Mouse (Mus musculus) kidney, postnatal 4 days (tissue): ENCODE results near the gene Ptch1.

Experiments used
- DNase-seq, 2 experiments: peaks; one replicate each; pipeline ENCODE4 v3.0.0; 2021; ENCODE audit warnings: mixed read lengths in 2 of 2

Ptch1 gene

DNA sequence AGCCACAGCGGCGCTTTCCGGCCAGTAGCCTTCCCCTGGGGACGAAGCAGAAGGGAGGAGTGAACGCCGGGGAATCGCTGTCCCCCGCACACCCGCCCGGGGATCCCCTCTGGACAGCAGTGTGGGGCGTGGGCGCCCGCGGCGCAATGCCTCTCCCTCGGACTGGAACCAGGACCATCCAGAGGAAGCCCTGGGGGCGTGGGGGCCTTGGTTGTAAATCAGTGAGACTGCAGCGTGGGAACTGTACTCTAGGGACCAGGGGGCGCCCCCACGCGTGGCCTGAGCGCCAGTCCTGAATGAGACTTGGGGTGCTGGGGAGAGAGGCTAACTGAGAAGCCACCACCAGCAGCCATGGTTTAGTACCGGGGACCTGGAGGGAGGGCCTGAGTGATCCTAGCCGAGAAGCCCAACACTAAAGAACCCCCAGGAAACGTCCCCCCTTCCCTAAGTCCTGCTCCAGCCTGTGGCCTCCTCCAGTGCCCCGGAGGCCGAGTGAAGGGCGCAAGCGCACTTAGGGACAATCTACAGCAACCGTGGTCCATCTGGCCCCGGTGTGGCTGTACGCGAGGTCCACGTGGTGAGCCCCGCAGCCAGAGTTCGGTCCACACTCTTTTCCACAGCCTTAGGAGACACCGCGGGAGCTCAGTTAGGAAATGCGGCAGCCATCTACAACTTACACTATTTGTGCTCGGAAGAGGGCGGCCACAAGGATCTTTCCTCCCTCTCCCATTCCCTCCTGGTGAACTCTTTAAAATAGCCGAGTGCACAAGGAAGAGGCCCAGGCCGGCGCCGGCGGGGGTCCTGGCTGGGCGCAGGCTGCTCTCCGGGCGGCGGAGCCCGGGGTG lies 9.4 kb downstream of the Ptch1 start:
- peak; percentile 74 to 83 for DNase-seq

DNA sequence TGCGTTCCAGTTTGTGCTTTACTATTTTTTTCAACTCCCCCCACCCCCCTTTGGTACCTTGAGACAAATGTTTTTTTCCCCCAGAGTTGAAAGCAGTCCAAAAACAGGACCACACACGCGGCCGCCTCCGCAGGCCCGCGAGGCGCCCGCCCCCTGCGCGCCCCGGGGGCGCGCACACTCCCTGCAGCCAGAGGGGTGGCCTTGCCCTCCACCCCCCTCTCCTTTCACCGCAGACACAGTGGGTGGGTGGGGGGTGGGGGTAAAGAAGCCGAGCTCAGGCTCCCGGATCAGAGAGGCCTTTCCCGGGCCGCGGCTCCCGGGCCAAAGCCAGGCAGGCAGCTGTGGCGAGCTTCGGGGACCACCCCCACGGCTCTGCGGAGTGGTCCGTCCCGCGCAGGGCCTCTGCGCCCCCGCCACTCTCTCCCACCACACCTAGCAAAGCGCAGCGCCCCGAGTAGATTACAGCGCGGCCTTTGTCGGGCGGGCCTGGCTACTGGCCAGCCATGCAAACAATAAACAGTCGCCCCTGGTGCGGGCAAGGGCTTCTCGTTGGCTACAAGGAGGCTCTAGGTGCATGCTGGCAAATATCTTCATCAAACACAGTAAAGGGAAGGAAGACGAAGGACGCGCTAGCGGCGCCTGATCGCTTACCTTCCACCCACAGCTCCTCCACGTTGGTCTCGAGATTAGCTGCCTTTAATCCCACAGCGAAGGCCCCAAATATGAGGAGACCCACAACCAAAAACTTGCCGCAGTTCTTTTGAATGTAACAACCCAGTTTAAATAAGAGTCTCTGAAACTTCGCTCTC lies 10.2 kb downstream of the Ptch1 start:
- peak; percentile 84 to 90 for DNase-seq

DNA sequence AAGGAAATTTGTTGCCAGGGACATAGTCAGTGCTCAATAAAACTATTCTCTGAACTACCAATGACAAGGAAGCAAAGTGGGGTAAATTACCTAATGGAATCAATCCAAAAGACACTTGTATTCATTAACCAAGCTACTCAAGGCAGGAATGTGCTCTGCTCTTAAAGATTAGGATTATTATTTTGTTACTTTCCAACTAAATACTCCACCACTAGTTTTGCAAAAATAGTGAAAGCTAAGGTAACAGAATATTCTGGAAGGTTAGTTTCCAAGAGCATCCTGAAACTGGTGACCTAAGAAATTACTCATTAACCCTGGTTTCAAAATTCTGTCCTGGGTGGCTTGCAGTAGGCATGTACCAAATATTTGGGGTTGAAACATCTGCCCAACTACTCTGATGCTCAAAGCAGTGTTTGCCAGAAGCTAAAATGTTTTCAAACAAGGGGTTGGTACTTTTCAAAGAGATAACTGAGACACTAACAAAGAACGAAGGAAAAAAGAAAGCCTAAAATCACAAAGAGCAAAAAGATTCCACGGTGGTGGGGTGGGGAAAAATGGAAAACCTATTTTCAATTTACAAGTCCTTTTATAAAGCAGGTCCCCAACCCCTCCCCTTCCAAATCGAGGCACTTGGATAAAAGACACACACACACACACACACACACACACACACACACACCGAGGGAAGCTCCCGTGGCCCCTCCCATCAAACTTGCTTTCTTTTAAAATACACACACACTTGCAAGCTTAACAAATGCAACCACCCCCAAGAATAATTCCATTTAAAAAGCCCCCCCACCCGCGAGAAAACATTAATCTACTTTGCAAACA lies 11.0 kb downstream of the Ptch1 start:
- DNase-seq = no peak

DNA sequence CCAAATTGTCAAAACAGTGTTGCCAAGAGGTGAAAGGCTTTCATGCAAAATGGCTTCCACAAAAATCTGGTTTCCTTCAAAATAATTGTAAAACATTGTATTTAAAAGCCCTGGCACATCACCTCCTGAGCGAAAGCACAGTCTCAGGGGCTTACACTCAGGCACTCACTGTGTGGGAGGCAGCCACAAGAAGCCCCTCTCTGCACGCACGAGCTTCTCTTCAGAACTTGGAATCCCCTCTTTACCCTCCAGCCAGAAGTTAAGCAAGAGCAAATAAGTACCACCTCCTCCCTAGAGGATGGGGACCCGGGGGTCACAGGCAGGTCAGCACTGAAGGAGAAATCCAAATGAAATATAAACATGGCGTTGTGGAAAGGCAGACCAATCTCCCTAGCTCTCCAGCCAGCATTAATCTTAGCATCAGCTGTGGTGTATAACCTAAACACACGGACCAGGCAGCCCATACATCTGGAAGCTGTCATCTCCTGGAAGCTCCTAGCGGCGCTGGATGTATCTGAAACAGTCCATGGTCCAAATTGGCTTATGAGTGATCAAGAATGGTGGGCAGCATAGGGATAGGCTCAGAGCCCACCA lies 15.0 kb downstream of the Ptch1 start:
- peak in 1 of 2 experiments; percentile 35 for DNase-seq

DNA sequence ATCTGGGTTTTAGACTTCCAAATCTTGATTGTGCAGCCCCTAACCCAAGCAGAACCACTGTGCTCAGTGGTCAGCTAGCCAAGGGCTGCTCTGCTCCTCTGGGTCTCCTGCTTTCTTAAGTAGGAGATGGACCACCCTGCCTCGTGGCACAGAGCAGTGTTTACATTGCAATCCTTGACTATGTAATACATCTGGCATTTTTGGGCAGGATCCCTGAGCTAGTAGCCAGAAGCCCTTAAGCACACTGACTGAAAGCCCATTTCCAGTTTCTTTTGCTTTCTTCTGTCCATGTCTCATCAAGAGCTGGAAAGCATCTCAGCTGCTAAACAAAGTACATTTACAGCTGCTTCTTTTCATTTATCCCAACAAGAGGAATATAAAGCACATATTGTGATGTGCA lies 17.0 kb downstream of the Ptch1 start:
- DNase-seq = peak in 1 of 2 experiments; percentile 27

DNA sequence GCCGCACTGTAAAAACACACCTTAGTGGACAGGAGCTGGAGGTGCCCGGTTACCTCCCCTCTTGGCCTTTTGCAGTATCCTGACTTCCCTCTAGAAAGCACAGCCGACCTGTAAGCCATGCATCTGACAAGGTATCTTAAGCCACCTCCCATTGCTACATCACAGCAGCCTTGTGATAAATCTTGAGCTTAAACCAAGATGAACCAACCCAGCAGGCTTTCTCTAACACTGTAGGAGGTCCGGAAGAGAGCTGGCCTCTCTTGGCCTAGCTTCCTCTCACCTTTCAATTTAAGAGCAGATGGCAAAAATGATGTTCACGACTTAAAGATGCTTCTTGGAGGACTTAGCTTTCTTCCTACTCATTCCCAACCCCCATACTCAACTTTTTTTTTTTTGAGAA lies 17.5 kb downstream of the Ptch1 start:
- no peak for DNase-seq

DNA sequence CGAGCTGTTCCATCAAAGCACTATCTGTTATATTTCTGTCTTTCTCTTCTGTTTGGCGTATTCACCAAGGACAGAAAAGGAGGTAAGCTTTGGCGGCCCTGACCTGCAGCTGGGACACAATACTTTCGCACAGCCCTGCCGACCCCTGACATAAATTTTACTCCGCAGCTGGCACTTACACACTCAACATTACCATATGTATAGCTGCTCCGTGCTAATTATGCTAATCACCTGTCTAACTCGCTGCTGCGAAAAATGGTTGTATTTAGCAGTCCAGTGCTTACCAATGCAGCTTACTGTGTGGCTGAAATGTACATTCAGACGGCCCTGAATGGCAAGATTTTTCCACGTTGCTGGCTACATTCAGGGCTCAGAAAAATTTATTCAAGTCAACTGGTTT lies 18.8 kb downstream of the Ptch1 start:
- no peak for DNase-seq

DNA sequence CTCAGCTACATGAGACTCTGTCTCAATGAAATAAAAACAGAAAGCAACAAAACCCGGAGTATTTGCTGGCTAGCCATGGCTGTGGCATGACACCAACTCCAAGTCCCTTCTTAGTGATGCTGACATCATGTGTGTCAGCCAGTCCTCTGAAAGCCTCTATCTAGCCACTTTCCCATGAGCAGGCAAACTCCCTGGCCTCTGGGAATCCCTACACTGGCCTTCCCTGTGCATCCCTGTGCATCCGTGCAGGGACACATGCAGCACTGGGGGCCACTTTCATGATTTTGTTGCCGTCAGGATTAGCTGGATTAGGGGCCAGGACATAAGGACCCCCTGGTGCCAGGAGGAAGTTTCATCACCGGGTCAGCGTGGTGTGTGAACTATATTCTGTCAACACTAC lies 20.0 kb downstream of the Ptch1 start:
- no peak for DNase-seq

DNA sequence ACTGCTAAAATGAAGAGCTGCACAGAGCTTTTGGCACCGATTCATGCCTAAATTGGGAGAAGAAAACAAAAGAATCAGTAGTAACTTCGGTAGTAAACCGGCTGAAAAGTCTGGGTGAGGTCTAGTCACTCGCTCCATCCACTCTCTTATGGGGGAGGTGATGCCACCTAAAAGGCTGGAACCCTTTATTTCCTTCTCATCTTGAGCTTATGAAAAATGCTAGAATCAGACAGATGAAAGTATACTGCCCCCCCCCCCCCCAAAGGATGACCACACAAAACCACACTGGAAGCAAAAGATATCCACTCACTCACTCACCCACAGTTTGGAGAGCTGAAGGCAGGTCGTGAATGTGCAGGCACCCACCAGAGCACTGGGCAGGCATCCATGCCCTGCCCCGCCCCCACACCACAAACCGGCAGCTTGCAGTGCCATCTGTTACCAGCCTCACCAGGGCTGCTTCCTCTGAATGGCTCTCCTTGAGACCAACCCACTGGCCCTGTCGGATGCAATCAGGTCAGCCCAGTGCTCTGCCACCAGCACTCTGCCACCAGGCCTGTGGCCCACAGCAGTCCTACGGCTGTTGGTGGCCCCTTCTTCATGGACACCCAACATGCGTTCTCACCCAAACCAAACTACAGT lies 21.0 kb downstream of the Ptch1 start:
- DNase-seq = peak; percentile 73 to 81

DNA sequence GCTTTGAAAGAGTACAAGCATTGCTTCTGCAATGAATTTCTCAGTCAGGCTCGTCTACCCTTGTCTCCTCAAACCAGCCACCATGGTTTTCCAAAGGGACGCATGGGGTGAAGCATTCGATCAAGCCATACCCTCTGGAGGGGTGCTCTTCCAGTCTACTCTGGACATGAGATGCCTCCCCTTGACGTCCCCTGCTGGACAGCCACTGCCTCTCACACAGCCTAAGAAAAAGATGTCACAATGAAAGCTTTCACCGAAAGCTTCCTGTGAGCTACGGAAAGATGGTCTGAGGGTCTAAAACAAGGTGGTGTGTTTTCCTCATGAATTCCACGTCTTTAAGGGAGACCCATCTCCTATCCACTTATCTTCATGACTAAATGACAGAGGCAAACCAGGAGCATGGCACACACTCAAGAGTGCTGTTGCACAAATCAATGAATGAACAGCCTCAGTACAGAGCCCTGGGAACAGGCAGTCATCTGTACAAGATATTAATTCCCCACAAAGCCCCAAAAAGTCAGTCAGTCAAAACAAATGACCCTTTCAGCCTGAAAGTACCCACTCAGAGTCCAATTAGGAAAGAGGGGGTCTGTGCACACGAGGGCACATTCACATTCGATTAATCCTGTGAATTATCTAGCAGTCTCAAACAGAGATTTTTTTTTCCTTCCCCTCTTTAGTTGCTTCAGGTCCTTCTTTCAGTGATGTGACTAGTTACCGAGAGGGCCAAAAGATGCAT lies 21.7 kb downstream of the Ptch1 start:
- DNase-seq = no peak

DNA sequence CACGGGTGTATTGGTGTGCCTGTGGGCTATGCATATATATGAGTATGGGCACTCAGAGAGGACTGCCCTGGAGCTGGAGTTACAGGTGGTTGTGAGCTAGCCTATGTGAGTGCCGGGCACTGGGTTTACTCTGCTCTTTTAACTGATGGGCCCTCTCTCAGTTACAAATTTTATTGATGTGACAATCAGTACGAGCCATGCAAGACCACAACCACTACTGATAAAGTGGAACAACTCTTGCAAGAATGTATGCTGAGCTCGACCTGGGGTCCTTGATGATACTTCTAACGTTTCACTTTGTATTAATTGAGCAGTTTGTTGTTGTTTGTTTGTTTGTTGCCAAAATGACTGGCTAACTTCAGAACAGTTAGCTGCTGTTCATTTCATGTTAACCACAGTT lies 23.0 kb downstream of the Ptch1 start:
- no peak for DNase-seq

DNA sequence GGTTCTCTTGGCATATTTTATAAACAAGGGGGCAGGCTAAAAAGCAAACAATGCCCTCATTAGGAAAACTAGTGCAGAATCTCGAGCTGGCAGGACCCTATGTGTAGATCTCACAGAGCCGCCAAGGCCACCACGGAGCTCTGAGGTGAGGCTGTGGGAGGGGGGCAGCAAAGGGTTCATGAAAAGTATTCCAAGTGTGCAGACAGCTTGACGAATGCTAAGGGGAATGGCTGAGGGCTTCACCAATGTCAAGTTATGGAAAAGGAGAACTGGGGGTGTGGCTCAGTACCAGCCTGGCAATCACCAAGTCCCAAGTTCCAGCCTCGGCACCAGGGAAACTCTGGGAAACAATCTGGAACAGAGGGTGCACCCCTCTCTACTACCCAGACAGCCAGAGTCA lies 24.2 kb downstream of the Ptch1 start:
- DNase-seq = no peak

DNA sequence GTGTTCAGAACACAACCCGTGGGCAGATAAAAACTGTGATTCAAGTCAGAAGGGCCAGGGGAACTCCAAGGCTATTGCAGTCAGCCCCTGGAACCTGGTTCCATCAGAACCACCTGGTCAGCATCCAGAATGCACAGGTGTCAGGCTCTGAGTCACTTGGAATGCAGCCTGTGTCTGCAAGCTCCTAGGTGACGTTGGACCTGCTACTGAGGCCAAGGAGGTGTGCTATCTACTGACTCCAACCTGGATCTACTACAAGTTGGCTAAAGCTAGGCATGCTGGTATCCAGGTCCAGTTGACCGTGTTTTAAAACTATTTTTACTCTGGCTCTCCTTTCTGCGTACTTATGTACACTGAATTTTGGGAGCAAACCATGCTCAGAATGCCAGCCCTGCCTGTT lies 24.8 kb downstream of the Ptch1 start:
- DNase-seq = no peak

DNA sequence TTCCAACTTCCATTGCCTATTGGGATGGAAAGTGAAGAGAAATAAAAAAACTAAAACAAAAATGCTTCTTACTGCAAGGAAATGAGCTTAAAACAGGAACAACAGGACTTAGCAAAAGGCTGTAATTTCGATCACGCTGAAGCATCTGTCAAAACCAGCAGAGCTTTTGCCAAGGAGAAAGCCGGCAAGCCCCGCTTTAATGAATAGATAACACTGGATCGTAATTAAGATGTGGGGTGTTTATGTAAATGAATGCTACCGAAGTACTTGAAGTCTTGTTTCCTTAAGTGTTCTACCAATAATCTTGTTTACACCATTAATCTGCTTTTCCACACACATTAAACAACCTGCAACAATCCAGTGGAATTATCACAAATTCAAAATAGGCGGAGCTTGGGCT lies 28.1 kb downstream of the Ptch1 start:
- DNase-seq = no peak

DNA sequence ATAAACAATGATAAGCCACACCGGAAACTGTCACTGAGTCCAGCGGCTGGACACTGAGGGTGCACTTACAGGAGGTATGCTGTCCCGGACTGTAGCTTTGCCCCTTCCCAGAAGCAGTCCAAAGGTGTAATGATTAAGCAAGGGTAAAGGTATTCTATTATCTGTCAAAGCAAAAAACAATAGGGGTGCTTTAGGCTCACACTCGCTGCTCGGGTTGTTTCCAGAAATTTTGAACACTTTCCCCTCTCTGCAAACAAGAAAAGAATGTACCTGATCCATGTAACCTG lies 28.5 kb downstream of the Ptch1 start:
- DNase-seq = no peak

DNA sequence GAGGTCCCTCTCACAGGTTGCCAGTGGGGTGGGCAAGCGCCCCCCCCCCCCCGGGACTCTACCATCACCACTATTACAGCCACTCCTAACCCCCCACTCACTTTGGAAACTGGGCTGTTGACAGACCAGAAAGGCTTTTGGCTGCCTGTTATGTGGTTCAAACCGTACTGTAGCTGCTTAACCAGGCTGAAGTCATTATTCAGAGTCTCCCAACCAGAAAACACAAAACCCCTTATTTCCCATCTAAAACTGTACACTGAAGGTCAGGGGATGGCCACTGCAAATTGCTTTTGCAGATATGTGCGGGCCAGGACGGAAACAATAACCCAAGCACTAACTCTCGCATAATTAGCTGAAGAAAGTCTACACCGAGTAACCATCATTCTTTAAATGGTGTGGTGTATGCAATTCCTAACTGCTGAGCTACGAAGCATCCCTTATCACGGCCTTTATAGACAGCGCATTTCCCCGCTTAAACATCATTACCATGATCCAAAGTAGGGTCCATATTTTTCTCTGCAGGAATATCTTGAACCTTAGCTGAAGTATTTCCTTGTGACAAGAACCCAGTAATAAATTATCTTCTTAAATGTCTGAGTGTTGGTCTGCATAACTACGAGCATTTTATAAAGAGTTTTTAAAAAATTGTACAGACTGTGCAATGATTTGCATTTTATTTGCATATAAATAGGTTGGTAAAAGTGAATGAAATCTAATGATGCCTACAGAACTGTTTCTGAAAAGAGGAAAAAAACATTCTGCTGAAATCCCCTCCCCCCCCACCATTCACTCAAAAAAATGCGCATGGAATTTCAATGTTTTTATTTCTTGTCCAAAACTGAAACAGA lies 29.1 kb downstream of the Ptch1 start:
- no peak for DNase-seq

DNA sequence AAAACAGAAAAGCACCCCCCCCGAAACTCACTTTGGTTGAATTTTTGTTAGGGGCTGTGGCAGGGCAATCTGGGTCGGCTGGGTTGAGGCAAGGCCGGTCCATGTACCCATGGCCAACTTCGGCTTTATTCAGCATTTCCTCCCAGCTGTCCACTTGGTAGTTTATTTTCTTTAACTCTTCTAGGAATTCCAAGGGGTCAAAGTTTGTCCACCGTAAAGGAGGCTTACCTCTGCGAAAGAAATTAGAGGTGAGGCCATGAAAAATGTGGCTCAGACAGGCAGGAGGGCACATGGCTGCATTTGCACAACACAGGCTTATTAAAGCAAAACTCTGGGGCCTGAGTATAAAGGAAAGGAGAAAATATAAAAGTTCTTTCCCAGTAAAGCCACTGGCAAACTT lies 29.9 kb downstream of the Ptch1 start:
- DNase-seq = no peak

DNA sequence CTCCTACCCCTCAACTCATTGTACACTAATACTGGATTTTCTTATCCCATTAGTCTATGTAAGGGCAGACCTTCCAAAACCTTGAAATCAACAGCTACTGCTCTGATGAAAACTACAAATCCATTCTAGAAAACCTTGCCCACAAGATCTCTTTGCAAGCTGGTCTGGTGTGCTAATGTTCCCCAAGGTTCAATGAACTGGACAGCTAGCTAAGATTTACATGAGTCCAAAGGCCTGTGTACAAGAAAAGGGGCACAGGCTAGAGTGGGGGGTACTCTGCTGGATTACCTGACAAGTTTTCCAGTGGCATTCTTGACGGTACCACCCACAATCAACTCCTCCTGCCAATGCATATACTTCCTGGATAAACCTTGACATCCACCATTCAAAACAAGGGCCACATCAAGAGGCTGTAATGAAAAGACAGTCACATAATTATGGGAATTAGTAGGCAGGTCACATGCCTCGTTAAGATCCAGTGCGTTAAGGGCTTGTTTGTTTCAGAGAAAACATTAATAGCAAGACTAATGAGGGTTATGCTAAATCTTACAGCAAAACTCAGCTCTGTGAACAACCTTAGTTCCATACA lies 30.5 kb downstream of the Ptch1 start:
- DNase-seq = no peak

DNA sequence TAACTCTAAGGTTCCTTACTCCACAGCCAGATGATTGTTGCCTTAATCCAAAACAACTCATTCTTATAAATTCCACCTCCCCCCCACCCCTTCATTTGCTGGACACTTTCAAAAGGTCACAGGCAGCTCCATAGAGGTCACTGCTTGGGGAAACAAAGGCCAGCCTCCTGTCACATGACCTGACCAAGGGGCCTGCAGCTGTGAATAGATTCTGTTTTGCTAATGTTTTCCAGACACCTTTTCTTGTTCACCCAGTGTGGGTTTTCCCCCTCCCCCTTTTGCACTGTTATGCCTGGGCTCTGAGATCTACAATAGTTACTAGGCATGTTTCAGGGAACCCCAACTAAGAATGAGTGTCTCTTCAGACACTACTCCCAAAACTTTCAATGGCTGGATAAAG lies 31.9 kb downstream of the Ptch1 start:
- DNase-seq = no peak

DNA sequence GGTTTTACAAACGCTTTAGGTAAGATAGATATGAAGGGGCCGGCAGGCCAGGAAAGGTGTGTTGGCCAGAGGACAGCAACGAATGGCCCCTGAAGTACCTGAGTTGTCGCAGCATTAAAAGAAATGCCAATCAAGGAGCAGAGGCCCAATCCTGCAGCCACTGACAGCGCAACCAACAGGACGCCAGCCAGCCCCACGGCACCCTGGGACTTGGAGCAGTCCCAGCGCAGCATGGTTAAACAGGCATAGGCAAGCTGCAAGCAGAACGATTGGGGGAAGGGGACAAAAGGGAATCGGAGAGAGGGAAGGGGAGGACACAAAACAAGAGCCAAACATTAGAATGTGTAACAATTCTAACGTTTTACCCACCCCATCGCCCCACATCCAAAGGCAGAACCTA lies 32.8 kb downstream of the Ptch1 start:
- no peak for DNase-seq

DNA sequence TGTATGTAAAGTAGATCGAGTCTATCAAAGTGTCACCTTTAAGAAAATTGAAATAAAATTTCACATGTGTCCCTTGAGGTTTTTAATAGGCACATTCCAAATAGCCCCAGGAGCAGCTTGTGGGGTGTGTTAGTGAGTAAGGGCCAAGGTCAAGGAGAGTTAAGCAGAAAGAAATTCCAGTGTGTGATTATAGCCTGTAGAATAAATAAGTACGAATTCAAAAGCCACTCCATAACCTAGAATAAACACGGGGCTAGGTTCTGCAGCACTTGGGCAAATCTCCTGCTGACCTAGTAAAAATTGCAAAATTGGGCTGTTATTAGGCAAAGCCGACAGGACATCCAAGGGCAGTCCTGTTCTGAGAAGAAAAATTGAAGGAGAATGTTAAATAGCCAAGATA lies 38.4 kb downstream of the Ptch1 start:
- DNase-seq = no peak
